Mouse (Mus musculus): ENCODE measurements around the gene Rasgrf2. TPM values are rescaled to one million over a fixed set of nuclear protein-coding genes. Genes with fewer than 3 reads are reported as not detected.
"Not testable (repeated sequence)": the region's sequence is repeated elsewhere in the genome, so short reads cannot be mapped to it uniquely, and the experiment has no call there.

Rasgrf2 gene
- not detected in 2 replicates for total RNA-seq (2012; rRNA removed)
- not detected for polyA plus RNA-seq (2012; ENCODE audit: insufficient read depth in 1 of 2, insufficient read length in 2 of 2, low read depth in 1 of 2, low replicate concordance in 2 of 2, missing spikeins in 1 of 2)

GRCm38 (mm10) chr13:92131384-92132150 lies at the start of gene Rasgrf2:
Gene Rasgrf2 (minus strand): TSS chr13:92131656.
- no peak within 1 kb of the TSS for H3K9ac ChIP-seq (ENCODE audit: control insufficient read depth, low read depth, low read length, poor library complexity, severe bottlenecking)
- no peaks in the 10 kb centered on the region for H3K9me3 ChIP-seq (replicated peaks; ENCODE audit: insufficient read depth, low read length)
- H3K4me1 ChIP-seq (ENCODE audit: control insufficient read depth in 1 of 2, insufficient read depth in 2 of 2, low read length in 2 of 2) = no peaks in the 10 kb centered on the region
- no peak for DNase-seq (ENCODE audit: low read depth, low spot score)
- no peaks in the 10 kb centered on the region for H3K36me3 ChIP-seq (ENCODE audit: control insufficient read depth in 1 of 2, insufficient read depth in 2 of 2, low read length in 2 of 2)
- H3K27me3 ChIP-seq (ENCODE audit: control insufficient read depth in 1 of 2, insufficient read depth in 2 of 2, low read length in 2 of 2) = no peaks in the 10 kb centered on the region; a peak in 1 of 4 replicates
- no peak within 1 kb of the TSS for H3K4me3 ChIP-seq (ENCODE audit: control insufficient read depth in 1 of 2, insufficient read depth in 1 of 2, low read depth in 2 of 2, low read length in 2 of 2)
- H3K27ac ChIP-seq (ENCODE audit: control insufficient read depth, low read depth, low read length) = no peak within 1 kb of the TSS
- H3K79me2 ChIP-seq (ENCODE audit: control insufficient read depth, insufficient read depth, low read length, poor library complexity) = no peaks in the 10 kb centered on the region
- TF ChIP-seq CTCF (IDR thresholded peaks at IDR 0.05 in 2 of 3, conservative IDR thresholded peaks at IDR 0.05 in 1 of 3; ENCODE audit: control insufficient read depth in 1 of 3, insufficient read depth in 1 of 3, low read depth in 2 of 3, low read length in 3 of 3, poor library complexity in 1 of 3, severe bottlenecking in 1 of 3) = no peak
- no peak for TF ChIP-seq ZNF384 (IDR thresholded peaks at IDR 0.05; ENCODE audit: low read depth, low read length)
- TF ChIP-seq MAX (IDR thresholded peaks at IDR 0.05; ENCODE audit: low read length) = no peak
- no peak for TF ChIP-seq BHLHE40 (IDR thresholded peaks at IDR 0.05; ENCODE audit: borderline replicate concordance, low read depth, low read length)
- TF ChIP-seq POLR2AphosphoS5 (IDR thresholded peaks at IDR 0.05; ENCODE audit: borderline replicate concordance, low read depth, low read length) = no peak
- TF ChIP-seq KAT2A (conservative IDR thresholded peaks at IDR 0.05; ENCODE audit: low read depth, low read length) = no peak
- no peak for TF ChIP-seq MAFK (IDR thresholded peaks at IDR 0.05; ENCODE audit: borderline replicate concordance, low read depth, low read length)
- TF ChIP-seq UBTF (IDR thresholded peaks at IDR 0.05; ENCODE audit: borderline replicate concordance, insufficient read depth, low read depth, low read length) = no peak
- no peak for TF ChIP-seq E2F4 (IDR thresholded peaks at IDR 0.05; ENCODE audit: borderline replicate concordance, low read depth, low read length)
- TF ChIP-seq ETS1 (IDR thresholded peaks at IDR 0.05; ENCODE audit: low read depth, low read length) = no peak

- H3K27ac ChIP-seq (ENCODE audit: control insufficient read depth, low read depth, low read length); H3K4me3 ChIP-seq (ENCODE audit: control insufficient read depth in 1 of 2, insufficient read depth in 1 of 2, low read depth in 2 of 2, low read length in 2 of 2); H3K27me3 ChIP-seq (ENCODE audit: control insufficient read depth in 1 of 2, insufficient read depth in 2 of 2, low read length in 2 of 2); H3K9ac ChIP-seq (ENCODE audit: control insufficient read depth, low read depth, low read length, poor library complexity, severe bottlenecking); H3K9me3 ChIP-seq (replicated peaks; ENCODE audit: insufficient read depth, low read length); H3K36me3 ChIP-seq (ENCODE audit: control insufficient read depth in 1 of 2, insufficient read depth in 2 of 2, low read length in 2 of 2); DNase-seq (ENCODE audit: low read depth, low spot score); H3K4me1 ChIP-seq (ENCODE audit: control insufficient read depth in 1 of 2, insufficient read depth in 2 of 2, low read length in 2 of 2); H3K79me2 ChIP-seq (ENCODE audit: control insufficient read depth, insufficient read depth, low read length, poor library complexity): not testable (repeated sequence)
Observed at GRCm38 (mm10) chr13:92172686-92173085, 41.2 kb upstream of the Rasgrf2 start.

GRCm38 (mm10) chr13:92150551-92150950 lies 19.1 kb upstream of the Rasgrf2 start:
- no peaks in the 10 kb centered on the region for H3K4me1 ChIP-seq (ENCODE audit: control insufficient read depth in 1 of 2, insufficient read depth in 2 of 2, low read length in 2 of 2)
- TF ChIP-seq RCOR1 (IDR thresholded peaks at IDR 0.05; ENCODE audit: low read depth, low read length) (no peak), E2F4 (IDR thresholded peaks at IDR 0.05; ENCODE audit: borderline replicate concordance, low read depth, low read length) (no peak), JUND (IDR thresholded peaks at IDR 0.05; ENCODE audit: low read depth, low read length) (no peak), POLR2AphosphoS2 (IDR thresholded peaks at IDR 0.05; ENCODE audit: low read length) (no peak), KAT2A (conservative IDR thresholded peaks at IDR 0.05; ENCODE audit: low read depth, low read length) (no peak), CTCF (IDR thresholded peaks at IDR 0.05 in 2 of 3, conservative IDR thresholded peaks at IDR 0.05 in 1 of 3; ENCODE audit: control insufficient read depth in 1 of 3, insufficient read depth in 1 of 3, low read depth in 2 of 3, low read length in 3 of 3, poor library complexity in 1 of 3, severe bottlenecking in 1 of 3) (no peak), MYC (IDR thresholded peaks at IDR 0.05; ENCODE audit: low read depth, low read length) (no peak), ETS1 (IDR thresholded peaks at IDR 0.05; ENCODE audit: low read depth, low read length) (no peak), MAX (IDR thresholded peaks at IDR 0.05; ENCODE audit: low read length) (no peak), EP300 (IDR thresholded peaks at IDR 0.05; ENCODE audit: low read depth in 1 of 2, low read length in 2 of 2) (no peak), TCF12 (IDR thresholded peaks at IDR 0.05; ENCODE audit: low read depth, low read length) (no peak), MAZ (IDR thresholded peaks at IDR 0.05; ENCODE audit: low read depth, low read length) (no peak), TAL1 (IDR thresholded peaks at IDR 0.05; ENCODE audit: low read length) (no peak), TBP (IDR thresholded peaks at IDR 0.05; ENCODE audit: low read depth, low read length) (no peak), NELFE (IDR thresholded peaks at IDR 0.05; ENCODE audit: low read depth, low read length) (no peak), ZMIZ1 (IDR thresholded peaks at IDR 0.05; ENCODE audit: low read depth, low read length) (no peak), RAD21 (IDR thresholded peaks at IDR 0.05; ENCODE audit: low read depth, low read length) (no peak), CHD2 (IDR thresholded peaks at IDR 0.05; ENCODE audit: low read length) (no peak), SIN3A (IDR thresholded peaks at IDR 0.05; ENCODE audit: low read length) (no peak), BHLHE40 (IDR thresholded peaks at IDR 0.05; ENCODE audit: borderline replicate concordance, low read depth, low read length) (no peak)
- H3K9me3 ChIP-seq (replicated peaks; ENCODE audit: insufficient read depth, low read length) = no peaks in the 10 kb centered on the region
- H3K4me3 ChIP-seq (ENCODE audit: control insufficient read depth in 1 of 2, insufficient read depth in 1 of 2, low read depth in 2 of 2, low read length in 2 of 2) = no peak overlapping the region
- H3K27ac ChIP-seq (ENCODE audit: control insufficient read depth, low read depth, low read length) = no peak overlapping the region
- no peaks in the 10 kb centered on the region for H3K79me2 ChIP-seq (ENCODE audit: control insufficient read depth, insufficient read depth, low read length, poor library complexity)
- DNase-seq (ENCODE audit: low read depth, low spot score) = no peak
- no peak overlapping the region for H3K9ac ChIP-seq (ENCODE audit: control insufficient read depth, low read depth, low read length, poor library complexity, severe bottlenecking)
- H3K27me3 ChIP-seq (ENCODE audit: control insufficient read depth in 1 of 2, insufficient read depth in 2 of 2, low read length in 2 of 2) = no peaks in the 10 kb centered on the region; a peak in 1 of 4 replicates
- no peaks in the 10 kb centered on the region for H3K36me3 ChIP-seq (ENCODE audit: control insufficient read depth in 1 of 2, insufficient read depth in 2 of 2, low read length in 2 of 2)
